Mouse (Mus musculus): ENCODE data around the gene Nxph1. TPM values are rescaled to one million over a fixed set of nuclear protein-coding genes. Genes with fewer than 3 reads are reported as not detected.
A peak's percentile ranks its signal among the peaks of the same experiment; 100 is the strongest.

Gene Nxph1
- polyA plus RNA-seq, 1 experiment: 0.11 TPM

DNA sequence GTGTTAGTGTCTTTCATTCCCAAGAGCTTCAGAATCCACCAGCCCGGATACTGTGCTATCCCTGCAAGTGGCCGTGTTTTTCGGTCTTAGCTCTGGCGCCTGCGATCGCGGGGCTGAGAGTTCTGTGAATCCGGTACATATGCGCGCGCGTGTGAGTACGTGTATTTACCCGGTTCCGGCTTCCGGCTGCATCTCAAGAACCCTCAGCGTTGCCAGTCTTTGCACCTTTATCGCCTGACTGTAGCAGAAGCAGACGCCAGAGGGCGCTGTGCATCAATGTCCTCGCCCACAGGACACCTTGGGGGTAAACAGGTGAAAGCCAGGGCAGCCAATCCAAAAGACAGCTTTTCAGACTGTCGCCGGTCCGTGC, 3.1 kb downstream of the Nxph1 start:
- TF ChIP-seq CTCF (conservative IDR thresholded peaks at IDR 0.05; ENCODE audit: insufficient read depth, insufficient read length, low read depth, low read length) (peak; percentile 84), POLR2A (IDR thresholded peaks at IDR 0.05; ENCODE audit: low read depth, low read length) (no peak)
- H3K36me3 ChIP-seq (ENCODE audit: control insufficient read depth, insufficient read depth, low read length): no peaks in the 10 kb centered on the region
- WGBS: under 1% methylated on average over 24 of the region's 24 CpGs
- H3K27ac ChIP-seq (ENCODE audit: insufficient read depth, low read depth, low read length): no peak overlapping the region
- peak overlapping the region; percentile 10; the same call in 1 of the 2 replicates for H3K4me3 ChIP-seq (ENCODE audit: insufficient read depth, low read depth, low read length)
- peak; percentile 64 for DNase-seq
- peaks cover 4% of the 10 kb centered on the region for H3K27me3 ChIP-seq (replicated peaks; ENCODE audit: control insufficient read depth, insufficient read depth, low read length)
- H3K4me1 ChIP-seq (ENCODE audit: control insufficient read depth, insufficient read depth, low read length): peaks cover 4% of the 10 kb centered on the region; the same call in 1 of the 2 replicates

DNA sequence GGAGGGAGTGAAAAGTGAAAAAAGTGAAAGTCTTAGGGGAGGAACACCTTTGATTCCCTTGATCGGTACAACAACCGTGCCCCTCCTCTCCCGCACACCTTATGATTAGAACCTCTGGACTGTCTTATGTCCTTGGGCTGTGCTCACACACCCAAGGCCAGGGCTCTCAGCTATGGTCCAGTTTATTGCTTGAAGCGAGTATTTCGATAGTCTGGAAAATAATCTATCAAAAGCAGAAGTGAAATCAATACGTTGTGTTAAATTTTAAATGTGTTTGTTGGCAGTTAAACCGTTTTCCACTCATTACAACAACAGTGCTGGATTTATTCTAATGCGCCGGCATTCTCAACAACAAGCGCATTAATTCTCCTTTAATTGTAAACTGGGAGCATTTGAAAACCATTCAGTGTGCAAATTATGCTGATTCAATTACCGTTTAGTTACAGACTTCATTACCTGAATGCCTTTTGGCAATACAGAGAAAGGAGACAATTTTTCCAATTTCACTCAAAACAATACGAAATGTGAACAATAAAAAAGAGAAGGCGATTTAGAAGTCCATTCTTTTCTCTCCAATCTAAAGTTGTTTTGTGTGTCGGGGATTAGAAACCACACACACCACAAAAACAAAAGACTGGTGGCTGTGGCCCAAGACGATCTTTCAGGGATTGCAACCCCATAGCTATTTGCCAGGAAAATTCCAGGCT, 3.8 kb downstream of the Nxph1 start:
- 21% methylated on average over 15 of the region's 15 CpGs for WGBS
- H3K27ac ChIP-seq (ENCODE audit: insufficient read depth, low read depth, low read length): no peak overlapping the region
- H3K27me3 ChIP-seq (replicated peaks; ENCODE audit: control insufficient read depth, insufficient read depth, low read length): peaks cover 4% of the 10 kb centered on the region
- no peak overlapping the region for H3K4me3 ChIP-seq (ENCODE audit: insufficient read depth, low read depth, low read length)
- H3K4me1 ChIP-seq (ENCODE audit: control insufficient read depth, insufficient read depth, low read length): peaks cover 4% of the 10 kb centered on the region; the same call in 1 of the 2 replicates
- DNase-seq: no peak
- H3K36me3 ChIP-seq (ENCODE audit: control insufficient read depth, insufficient read depth, low read length): no peaks in the 10 kb centered on the region
- TF ChIP-seq POLR2A (IDR thresholded peaks at IDR 0.05; ENCODE audit: low read depth, low read length): no peak

DNA sequence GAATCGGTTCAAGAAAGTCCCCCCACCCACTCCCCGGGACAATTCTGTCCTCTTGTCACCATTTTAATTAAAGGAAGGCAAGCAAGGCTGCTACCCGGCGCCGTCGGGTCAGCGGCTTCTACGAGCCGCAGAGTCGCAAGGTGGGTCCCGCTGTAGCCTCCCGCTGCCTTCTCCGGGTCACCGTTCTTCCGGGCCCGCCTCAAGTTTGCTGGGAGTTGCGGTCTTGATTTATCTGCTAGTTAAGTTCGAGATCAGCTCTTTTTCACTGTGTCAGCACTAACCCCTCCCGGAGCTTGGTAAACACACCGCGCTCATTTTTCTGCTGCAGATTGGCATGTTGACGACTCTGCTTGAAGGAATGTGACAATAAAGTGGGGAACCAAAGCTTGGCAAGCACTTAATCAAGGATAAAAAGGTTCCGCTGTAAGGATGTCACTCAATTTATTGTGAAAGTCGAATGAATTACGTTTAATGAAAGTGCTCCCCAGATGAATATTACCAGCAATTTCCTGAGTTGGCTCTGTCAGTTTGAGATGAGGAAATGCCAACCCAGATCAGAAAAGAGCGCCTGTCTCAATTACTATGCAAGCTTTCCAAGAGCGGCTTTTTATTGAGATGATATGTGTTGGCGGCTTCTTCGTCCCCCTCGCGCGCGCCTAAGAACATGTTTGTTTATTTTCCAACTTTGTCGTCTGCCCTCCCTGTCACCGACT, 7.7 kb downstream of the Nxph1 start:
- DNase-seq: no peak
- 1% methylated on average over 35 of the region's 35 CpGs for WGBS
- no peak overlapping the region for H3K4me3 ChIP-seq (ENCODE audit: insufficient read depth, low read depth, low read length)
- peaks cover 1% of the 10 kb centered on the region; the same call in 1 of the 2 replicates for H3K27me3 ChIP-seq (replicated peaks; ENCODE audit: control insufficient read depth, insufficient read depth, low read length)
- no peaks in the 10 kb centered on the region for H3K36me3 ChIP-seq (ENCODE audit: control insufficient read depth, insufficient read depth, low read length)
- TF ChIP-seq CTCF (conservative IDR thresholded peaks at IDR 0.05; ENCODE audit: insufficient read depth, insufficient read length, low read depth, low read length) (no peak), POLR2A (IDR thresholded peaks at IDR 0.05; ENCODE audit: low read depth, low read length) (no peak)
- no peak overlapping the region for H3K27ac ChIP-seq (ENCODE audit: insufficient read depth, low read depth, low read length)
- no peaks in the 10 kb centered on the region; the same call in 1 of the 2 replicates for H3K4me1 ChIP-seq (ENCODE audit: control insufficient read depth, insufficient read depth, low read length)

DNA sequence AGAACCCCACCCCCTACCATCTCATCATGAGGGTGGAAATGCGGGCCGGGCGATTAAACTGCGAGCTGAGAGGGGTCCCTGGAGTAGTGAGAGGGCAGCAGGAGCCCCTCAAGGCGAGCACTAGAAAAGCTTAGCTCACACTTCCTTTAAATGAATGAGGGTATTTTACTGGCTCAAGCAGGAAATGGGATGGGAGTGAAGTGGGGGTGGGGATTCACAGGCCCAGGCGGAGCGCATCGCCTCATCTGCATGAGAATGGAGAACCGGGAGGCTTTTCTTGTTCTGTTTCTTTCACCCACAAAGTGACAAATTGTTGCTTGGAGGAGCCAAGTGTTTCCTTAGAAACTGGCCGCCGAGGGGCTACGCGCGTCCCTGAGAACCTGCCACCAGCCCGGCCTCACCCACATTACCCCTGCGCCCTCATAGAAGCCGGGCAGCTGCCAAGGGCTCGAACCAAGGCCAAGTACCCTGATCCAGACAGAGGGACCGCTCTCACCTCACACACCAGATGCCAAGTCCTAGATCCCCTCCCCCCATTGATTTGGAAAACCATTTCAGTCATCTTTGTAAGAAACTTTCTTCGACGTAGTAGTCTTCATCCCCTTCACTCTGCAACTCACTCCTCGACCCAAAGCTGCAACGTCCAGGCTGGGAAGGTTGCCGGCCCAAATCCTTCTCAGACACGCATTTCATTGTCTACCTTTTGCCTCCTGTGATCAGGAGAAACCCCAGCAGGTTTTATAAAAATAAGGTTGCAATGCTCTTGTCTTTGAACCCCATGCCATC, 8.7 kb downstream of the Nxph1 start:
- no peak overlapping the region for H3K4me3 ChIP-seq (ENCODE audit: insufficient read depth, low read depth, low read length)
- H3K4me1 ChIP-seq (ENCODE audit: control insufficient read depth, insufficient read depth, low read length): no peaks in the 10 kb centered on the region
- WGBS: 1% methylated on average over 25 of the region's 25 CpGs
- DNase-seq: no peak
- TF ChIP-seq POLR2A (IDR thresholded peaks at IDR 0.05; ENCODE audit: low read depth, low read length): no peak
- TF ChIP-seq CTCF (conservative IDR thresholded peaks at IDR 0.05; ENCODE audit: insufficient read depth, insufficient read length, low read depth, low read length): no peak
- H3K27ac ChIP-seq (ENCODE audit: insufficient read depth, low read depth, low read length): no peak overlapping the region
- H3K27me3 ChIP-seq (replicated peaks; ENCODE audit: control insufficient read depth, insufficient read depth, low read length): peaks cover 1% of the 10 kb centered on the region; the same call in 1 of the 2 replicates
- no peaks in the 10 kb centered on the region for H3K36me3 ChIP-seq (ENCODE audit: control insufficient read depth, insufficient read depth, low read length)

DNA sequence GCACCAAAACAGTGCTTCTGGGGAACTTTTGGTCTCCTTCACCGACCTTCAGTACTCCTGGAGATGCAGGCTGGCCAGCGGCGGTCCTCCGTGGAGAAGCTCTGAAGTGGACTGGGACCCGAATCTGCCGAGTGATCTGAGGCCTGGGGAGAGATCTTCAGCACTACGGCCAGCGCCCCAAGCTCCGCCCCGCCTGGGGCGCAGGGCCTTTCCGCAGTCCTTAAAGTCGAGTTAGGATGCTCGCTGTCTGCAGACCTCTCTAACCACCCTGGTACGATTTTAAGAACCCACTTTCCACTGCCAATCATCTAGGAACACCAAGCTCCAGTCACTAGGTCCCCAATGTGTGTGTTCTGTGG, 9.3 kb downstream of the Nxph1 start:
- H3K27ac ChIP-seq (ENCODE audit: insufficient read depth, low read depth, low read length): no peak overlapping the region
- peaks cover 1% of the 10 kb centered on the region; the same call in 1 of the 2 replicates for H3K27me3 ChIP-seq (replicated peaks; ENCODE audit: control insufficient read depth, insufficient read depth, low read length)
- H3K36me3 ChIP-seq (ENCODE audit: control insufficient read depth, insufficient read depth, low read length): no peaks in the 10 kb centered on the region
- TF ChIP-seq POLR2A (IDR thresholded peaks at IDR 0.05; ENCODE audit: low read depth, low read length) (no peak), CTCF (conservative IDR thresholded peaks at IDR 0.05; ENCODE audit: insufficient read depth, insufficient read length, low read depth, low read length) (no peak)
- 2% methylated on average over 15 of the region's 15 CpGs for WGBS
- H3K4me1 ChIP-seq (ENCODE audit: control insufficient read depth, insufficient read depth, low read length): no peaks in the 10 kb centered on the region
- H3K4me3 ChIP-seq (ENCODE audit: insufficient read depth, low read depth, low read length): no peak overlapping the region
- peak; percentile 31 for DNase-seq

DNA sequence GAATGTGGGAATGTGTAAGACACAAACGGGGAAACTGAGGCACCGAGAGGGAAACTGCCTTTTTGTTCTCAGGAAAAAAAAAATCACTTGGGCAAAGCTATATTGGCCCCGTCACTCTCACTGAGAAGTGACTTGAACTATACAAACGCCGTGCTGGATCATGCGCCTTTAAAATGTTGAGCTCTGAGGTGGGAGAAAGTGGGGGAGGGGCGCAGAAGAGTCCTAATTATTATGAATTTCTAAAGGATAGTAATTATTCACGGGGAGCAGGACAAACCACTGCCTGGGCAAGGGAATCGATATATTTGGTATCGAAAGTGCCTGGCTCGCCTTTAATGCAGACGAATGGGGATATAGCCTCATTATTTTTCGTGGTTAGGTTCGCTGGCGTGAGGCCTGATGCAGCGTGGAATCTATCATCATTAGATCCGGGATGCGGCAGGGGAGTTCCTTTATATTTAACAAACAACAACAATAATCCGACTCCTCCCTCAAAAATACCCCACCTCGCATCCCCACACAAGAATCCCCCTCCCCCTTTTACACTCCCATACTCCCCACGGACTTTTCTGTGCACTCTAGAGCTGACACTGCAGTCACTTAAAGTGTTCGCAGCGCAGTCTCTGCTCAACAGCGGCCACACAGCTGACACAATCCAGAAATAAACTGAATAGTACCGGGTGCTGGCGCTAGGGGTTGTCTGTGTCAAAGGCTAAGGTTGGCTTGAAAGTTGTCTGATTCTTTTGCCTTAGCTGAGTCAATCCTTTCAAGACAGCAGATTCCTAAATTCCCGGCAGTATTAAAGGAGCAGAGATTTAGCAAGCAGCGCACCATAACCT, 10.1 kb downstream of the Nxph1 start:
- Histone ChIP-seq H3K36me3 (ENCODE audit: control insufficient read depth, insufficient read depth, low read length) (no peaks in the 10 kb centered on the region), H3K4me3 (ENCODE audit: insufficient read depth, low read depth, low read length) (no peak overlapping the region), H3K27me3 (replicated peaks; ENCODE audit: control insufficient read depth, insufficient read depth, low read length) (peaks cover 1% of the 10 kb centered on the region; the same call in 1 of the 2 replicates), H3K27ac (ENCODE audit: insufficient read depth, low read depth, low read length) (no peak overlapping the region), H3K4me1 (ENCODE audit: control insufficient read depth, insufficient read depth, low read length) (no peaks in the 10 kb centered on the region)
- WGBS: 4% methylated on average over 28 of the region's 28 CpGs
- TF ChIP-seq POLR2A (IDR thresholded peaks at IDR 0.05; ENCODE audit: low read depth, low read length) (no peak), CTCF (conservative IDR thresholded peaks at IDR 0.05; ENCODE audit: insufficient read depth, insufficient read length, low read depth, low read length) (peak; percentile 39)
- DNase-seq: peak; percentile 39
